Mouse (Mus musculus) embryonic fibroblast, embryonic 13.5 days (primary cell): ENCODE data around the gene Gm5741.

Experiments used
- CTCF ChIP-seq: IDR thresholded peaks from 2 replicates; pipeline ENCODE4 v1.5.1; 2011; ENCODE audit warnings: mild to moderate bottlenecking, control low read depth, low read length, moderate library complexity, borderline replicate concordance; ENCODE audit not compliant: insufficient read depth
- POLR2A ChIP-seq: IDR thresholded peaks from 2 replicates; pipeline ENCODE4 v1.6.1; 2011; ENCODE audit warnings: low read depth, mild to moderate bottlenecking, control low read depth, low read length, moderate library complexity

DNA sequence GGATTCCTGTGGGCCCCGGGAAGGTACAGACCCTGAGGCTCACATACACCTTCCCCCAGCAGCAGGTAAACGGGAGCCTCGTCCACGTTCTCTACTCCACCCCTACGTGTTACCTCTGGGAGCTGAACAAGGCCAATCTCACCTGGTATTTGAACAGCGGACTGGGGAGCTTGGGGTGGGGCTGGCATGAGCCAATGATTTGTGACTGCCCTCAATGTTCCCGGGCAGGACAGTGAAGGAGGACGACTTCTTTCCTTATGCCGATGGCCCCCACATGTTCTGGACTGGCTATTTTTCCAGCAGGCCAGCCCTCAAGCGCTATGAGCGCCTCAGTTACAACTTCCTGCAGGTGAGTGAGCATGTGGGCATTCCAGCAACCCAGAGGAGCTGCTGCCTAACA, 23.1 kb upstream of the Gm5741 start:
- TF ChIP-seq CTCF (no peak), POLR2A (no peak)
